Mouse (Mus musculus): ENCODE data around the gene Crtap.
A peak's percentile ranks its signal among the peaks of the same experiment; 100 is the strongest.
"Not testable (repeated sequence)": the region's sequence is repeated elsewhere in the genome, so short reads cannot be mapped to it uniquely, and the experiment has no call there.

Crtap gene

GRCm38 (mm10) chr9:114394677-114395076 lies 4.2 kb upstream of the Crtap start:
- no peak for DNase-seq

GRCm38 (mm10) chr9:114394136-114394535 lies 3.7 kb upstream of the Crtap start:
- DNase-seq, result not testable (repeated sequence)

GRCm38 (mm10) chr9:114390749-114391075 lies 237 bp upstream of the Crtap start:
- no peak for DNase-seq

GRCm38 (mm10) chr9:114389371-114389904 lies 1.0 kb downstream of the Crtap start:
- DNase-seq, result no peak

- no peak for DNase-seq
Measured at GRCm38 (mm10) chr9:114388701-114389370, 1.6 kb downstream of the Crtap start.

- DNase-seq, result no peak
Measured at GRCm38 (mm10) chr9:114388288-114388687, 2.2 kb downstream of the Crtap start.

GRCm38 (mm10) chr9:114387086-114387485 lies 3.4 kb downstream of the Crtap start:
- no peak for DNase-seq

GRCm38 (mm10) chr9:114385160-114385559 lies 5.3 kb downstream of the Crtap start:
- no peak for DNase-seq

GRCm38 (mm10) chr9:114384691-114385090 lies 5.8 kb downstream of the Crtap start:
- DNase-seq, result no peak

GRCm38 (mm10) chr9:114382936-114383710 lies 7.4 kb downstream of the Crtap start:
- DNase-seq, result no peak

GRCm38 (mm10) chr9:114380881-114381733 lies 9.4 kb downstream of the Crtap start:
- DNase-seq, result no peak

GRCm38 (mm10) chr9:114379871-114380270 lies 10.6 kb downstream of the Crtap start:
- no peak for DNase-seq

GRCm38 (mm10) chr9:114377168-114377567 lies 13.3 kb downstream of the Crtap start:
- DNase-seq, result no peak

GRCm38 (mm10) chr9:114375276-114375962 lies 15.1 kb downstream of the Crtap start:
- DNase-seq, result no peak

GRCm38 (mm10) chr9:114371717-114372116 lies 18.8 kb downstream of the Crtap start:
- peak; percentile 62 for DNase-seq

GRCm38 (mm10) chr9:114369389-114369788 lies 21.1 kb downstream of the Crtap start:
- DNase-seq, result not testable (repeated sequence)

GRCm38 (mm10) chr9:114368471-114368858 lies 22.0 kb downstream of the Crtap start:
- no peak for DNase-seq

GRCm38 (mm10) chr9:114367783-114368470 lies 22.5 kb downstream of the Crtap start:
- peak; percentile 89 for DNase-seq

GRCm38 (mm10) chr9:114329855-114330254 lies 60.6 kb downstream of the Crtap start, which contains the start of gene Bcl2a1c:
TSS of gene Bcl2a1c (plus strand) at chr9:114330135.
- not testable (repeated sequence) for DNase-seq

- not testable (repeated sequence) for DNase-seq
Measured at GRCm38 (mm10) chr9:114328332-114328731, 62.1 kb downstream of the Crtap start.

GRCm38 (mm10) chr9:114326011-114326748 lies 64.3 kb downstream of the Crtap start:
- no peak for DNase-seq
